Mouse (Mus musculus): ENCODE measurements around the gene Thsd4.

DNA sequence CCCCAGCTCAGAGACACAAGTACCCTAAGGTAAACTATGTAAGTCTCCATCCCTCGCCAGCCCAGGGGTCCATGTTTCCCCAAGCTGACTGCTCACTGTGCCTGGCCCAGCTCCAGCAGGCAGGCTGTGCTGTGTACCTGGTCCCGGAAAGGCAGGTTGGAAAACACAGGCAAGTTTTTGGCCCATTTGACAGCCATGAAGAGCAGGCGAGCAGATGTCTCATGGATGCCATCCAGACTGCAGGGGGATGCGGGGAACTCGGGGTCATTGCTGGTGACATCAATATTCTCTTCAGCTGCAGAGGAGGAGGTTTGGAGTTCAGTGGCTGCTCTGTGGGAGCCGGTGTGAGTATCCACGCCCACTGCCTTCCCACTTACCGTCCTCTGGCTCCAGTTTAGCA is 573.6 kb downstream of the Thsd4 start:
- TF ChIP-seq EP300 (IDR thresholded peaks at IDR 0.05; ENCODE audit: low read depth) (no peak), CTCF (IDR thresholded peaks at IDR 0.05; ENCODE audit: low read depth) (no peak)
